Mouse (Mus musculus) forebrain, embryonic 14.5 days (tissue): ENCODE data around the gene Lyl1. TPM values are rescaled to one million over a fixed set of nuclear protein-coding genes. Genes with fewer than 3 reads are reported as not detected.

Source experiments
- ATAC-seq: fragments of 200-750 bp; cut with Nextera tagmentation; 2 replicates; pipeline ENCODE4 v1.8.0; 2017; ENCODE audit warnings: mild to moderate bottlenecking, moderate library complexity
- DNase-seq: peaks from one replicate; pipeline ENCODE4 v3.0.0-alpha.2; 2015; ENCODE audit warnings: low spot score
- H3K27ac ChIP-seq: fragments of 300-500 bp; sonication (generic); 2 replicates; pipeline ENCODE4 v1.5.1; 2014; ENCODE audit warnings: low read depth, mild to moderate bottlenecking, control low read depth, low read length, moderate library complexity
- H3K27me3 ChIP-seq: fragments of 300-500 bp; sonication (generic); replicated peaks from 2 replicates; pipeline ENCODE4 v1.6.1; 2014; ENCODE audit warnings: low read length, control low read depth, mixed read lengths; ENCODE audit not compliant: control insufficient read depth, insufficient read depth
- H3K36me3 ChIP-seq: fragments of 300-500 bp; sonication (generic); 2 replicates; pipeline ENCODE4 v1.6.1; 2014; ENCODE audit warnings: low read length, control low read depth; ENCODE audit not compliant: control insufficient read depth, insufficient read depth
- H3K4me1 ChIP-seq: fragments of 300-500 bp; sonication (generic); 2 replicates; pipeline ENCODE4 v1.6.1; 2014; ENCODE audit warnings: antibody characterized with exemption, low read length, control low read depth; ENCODE audit not compliant: control insufficient read depth, insufficient read depth
- H3K4me2 ChIP-seq: fragments of 300-500 bp; sonication (generic); 2 replicates; pipeline ENCODE4 v1.6.1; 2014; ENCODE audit warnings: mild to moderate bottlenecking, control low read depth, low read length
- H3K4me3 ChIP-seq: fragments of 300-500 bp; sonication (generic); 2 replicates; pipeline ENCODE4 v1.5.1; 2014; ENCODE audit warnings: low read depth, low read length, control low read depth
- H3K9ac ChIP-seq: fragments of 300-500 bp; sonication (generic); 2 replicates; pipeline ENCODE4 v1.6.1; 2014; ENCODE audit warnings: mild to moderate bottlenecking, low read length, control low read depth, moderate library complexity
- H3K9me3 ChIP-seq: fragments of 300-500 bp; sonication (generic); replicated peaks from 2 replicates; pipeline ENCODE4 v1.6.1; 2016; ENCODE audit warnings: low read length, control low read depth, mixed read lengths; ENCODE audit not compliant: control insufficient read depth
- WGBS: fragments of 180-500 bp; shearing (Covaris S2); extraction: QIAGEN DNeasy Blood & Tissue Kit; methylation state at CpG from one replicate; pipeline ENCODE4 v1.1.7; 2014; 5-methylcytosine and 5-hydroxymethylcytosine counted together
- polyA plus RNA-seq: library from polyadenylated mRNA; unstranded; fragments of >200 nt; fragmentation: Nextera tagmentation; extraction: Ambion mirVana; gene quantifications from 2 replicates; pipeline ENCODE4 v1.2.1, GENCODE M21; 2014

The Lyl1 gene
- polyA plus RNA-seq, 1 experiment from 2014 or later, result 2.9 TPM

GRCm38 (mm10) chr8:84722530-84722849 lies 21.2 kb downstream of the Lyl1 start:
- peaks cover 45% of the 10 kb centered on the region for H3K4me1 ChIP-seq
- peak overlapping the region; percentile 93 for H3K27ac ChIP-seq
- peak overlapping the region; percentile 54; the same call in 1 of the 2 replicates for H3K9ac ChIP-seq
- H3K9me3 ChIP-seq, result no peaks in the 10 kb centered on the region
- DNase-seq (no peak), ATAC-seq (no peak; the same call in 1 of the 2 replicates)
- no peak overlapping the region for H3K4me3 ChIP-seq
- WGBS, result 43% methylated on average over 6 of the region's 6 CpGs
- peaks cover 91% of the 10 kb centered on the region for H3K36me3 ChIP-seq
- no peak overlapping the region for H3K4me2 ChIP-seq
- no peaks in the 10 kb centered on the region for H3K27me3 ChIP-seq

GRCm38 (mm10) chr8:84722850-84723570 lies 21.8 kb downstream of the Lyl1 start, which contains the start of gene G430095P16Rik:
TSS of gene G430095P16Rik (plus strand) at chr8:84723007.
- Histone ChIP-seq H3K9ac (peak within 1 kb of the TSS; percentile 54), H3K27me3 (no peaks in the 10 kb centered on the region), H3K4me3 (no peak within 1 kb of the TSS), H3K4me1 (peaks cover 48% of the 10 kb centered on the region), H3K36me3 (peaks cover 88% of the 10 kb centered on the region), H3K9me3 (no peaks in the 10 kb centered on the region), H3K27ac (peak within 1 kb of the TSS; percentile 93), H3K4me2 (peak within 1 kb of the TSS; percentile 20; the same call in 1 of the 2 replicates)
- ATAC-seq (peak; percentile 83), DNase-seq (peak; percentile 88)
- 7% methylated on average over 8 of the region's 10 CpGs for WGBS

GRCm38 (mm10) chr8:84723571-84723900 lies 22.3 kb downstream of the Lyl1 start:
- peaks cover 52% of the 10 kb centered on the region for H3K4me1 ChIP-seq
- ATAC-seq (no peak), DNase-seq (no peak)
- H3K4me2 ChIP-seq, result peak overlapping the region; percentile 20; the same call in 1 of the 2 replicates
- H3K27me3 ChIP-seq, result no peaks in the 10 kb centered on the region
- H3K9ac ChIP-seq, result peak overlapping the region; percentile 54
- 19% methylated on average over 7 of the region's 7 CpGs for WGBS
- peaks cover 85% of the 10 kb centered on the region for H3K36me3 ChIP-seq
- H3K9me3 ChIP-seq, result no peaks in the 10 kb centered on the region
- no peak overlapping the region for H3K4me3 ChIP-seq
- H3K27ac ChIP-seq, result peak overlapping the region; percentile 93

- no peaks in the 10 kb centered on the region for H3K9me3 ChIP-seq
- DNase-seq, result no peak
Measured at GRCm38 (mm10) chr8:84724683-84725082, 23.4 kb downstream of the Lyl1 start.

GRCm38 (mm10) chr8:84725246-84725940 lies 24.1 kb downstream of the Lyl1 start:
- WGBS, result 57% methylated on average over 10 of the region's 10 CpGs
- no peaks in the 10 kb centered on the region for H3K27me3 ChIP-seq
- H3K4me2 ChIP-seq, result no peak overlapping the region
- peak overlapping the region; percentile 93 for H3K27ac ChIP-seq
- peaks cover 69% of the 10 kb centered on the region for H3K4me1 ChIP-seq
- peaks cover 71% of the 10 kb centered on the region for H3K36me3 ChIP-seq
- no peak overlapping the region for H3K4me3 ChIP-seq
- peak overlapping the region; percentile 45; the same call in 1 of the 2 replicates for H3K9ac ChIP-seq
- ATAC-seq, result no peak
- no peaks in the 10 kb centered on the region for H3K9me3 ChIP-seq
- no peak for DNase-seq

More at GRCm38 (mm10) chr8:84724683-84725082, 23.4 kb downstream of the Lyl1 start:
- Histone ChIP-seq H3K27ac (peak overlapping the region; percentile 93), H3K9ac (peak overlapping the region; percentile 45), H3K4me2 (no peak overlapping the region), H3K27me3 (no peaks in the 10 kb centered on the region), H3K4me1 (peaks cover 63% of the 10 kb centered on the region), H3K4me3 (no peak overlapping the region), H3K36me3 (peaks cover 78% of the 10 kb centered on the region)
- WGBS, result 43% methylated on average over 9 of the region's 9 CpGs
- ATAC-seq, result no peak

GRCm38 (mm10) chr8:84725941-84726259 lies 24.6 kb downstream of the Lyl1 start:
- Histone ChIP-seq H3K27me3 (no peaks in the 10 kb centered on the region), H3K9me3 (no peaks in the 10 kb centered on the region), H3K4me3 (no peak overlapping the region), H3K9ac (peak overlapping the region; percentile 45; the same call in 1 of the 2 replicates), H3K36me3 (peaks cover 66% of the 10 kb centered on the region), H3K4me1 (peaks cover 74% of the 10 kb centered on the region), H3K4me2 (no peak overlapping the region), H3K27ac (peak overlapping the region; percentile 93)
- DNase-seq, result no peak
- ATAC-seq, result no peak
- WGBS, result 11% methylated on average over 3 of the region's 3 CpGs

- Histone ChIP-seq H3K4me3 (no peak overlapping the region), H3K4me2 (peak overlapping the region; percentile 2; the same call in 1 of the 2 replicates), H3K27me3 (no peaks in the 10 kb centered on the region), H3K4me1 (peaks cover 82% of the 10 kb centered on the region), H3K9me3 (no peaks in the 10 kb centered on the region), H3K36me3 (peaks cover 47% of the 10 kb centered on the region), H3K9ac (no peak overlapping the region), H3K27ac (peak overlapping the region; percentile 92)
- 23% methylated on average over 3 of the region's 3 CpGs for WGBS
- peak; percentile 90 for DNase-seq
- ATAC-seq, result peak; percentile 89
Measured at GRCm38 (mm10) chr8:84728474-84728873, 27.2 kb downstream of the Lyl1 start.

- Histone ChIP-seq H3K27me3 (no peaks in the 10 kb centered on the region), H3K27ac (peak overlapping the region; percentile 92), H3K4me1 (peaks cover 85% of the 10 kb centered on the region), H3K36me3 (peaks cover 38% of the 10 kb centered on the region), H3K4me3 (no peak overlapping the region), H3K9me3 (no peaks in the 10 kb centered on the region), H3K4me2 (peak overlapping the region; percentile 23), H3K9ac (peak overlapping the region; percentile 51; the same call in 1 of the 2 replicates)
- DNase-seq (no peak), ATAC-seq (no peak)
- 73% methylated on average over 16 of the region's 16 CpGs for WGBS
Measured at GRCm38 (mm10) chr8:84729921-84730362, 28.7 kb downstream of the Lyl1 start.
